Mouse (Mus musculus) right cerebral cortex, adult 18-20 months (tissue): ENCODE measurements around the gene Olfr1097.

Experiments used
- DNase-seq: peaks from one replicate; pipeline ENCODE4 v3.0.0; 2022; ENCODE audit warnings: mixed read lengths

Olfr1097 gene

GRCm38 (mm10) chr2:86892116-86892515, at the start of gene Olfr1097:
Gene Olfr1097, minus strand, starts transcription at chr2:86892216.
- DNase-seq = no peak

- DNase-seq = peak; percentile 12
Measured at GRCm38 (mm10) chr2:86926557-86926956, 34.5 kb upstream of the Olfr1097 start.

GRCm38 (mm10) chr2:86924445-86924844, 32.4 kb upstream of the Olfr1097 start, which contains the start of gene Olfr1098:
Gene Olfr1098, minus strand, starts transcription at chr2:86924545.
- no peak for DNase-seq

GRCm38 (mm10) chr2:86905647-86906046, 13.6 kb upstream of the Olfr1097 start:
- DNase-seq = peak; percentile 10

GRCm38 (mm10) chr2:86874702-86875101, 17.3 kb downstream of the Olfr1097 start, which contains the start of gene Gm13723:
Gene Gm13723, minus strand, starts transcription at chr2:86874802.
- DNase-seq = no peak

- DNase-seq = no peak
Measured at GRCm38 (mm10) chr2:86851596-86851995, 40.4 kb downstream of the Olfr1097 start, which contains the start of gene Olfr1095. Gene Olfr1095, minus strand, starts transcription at chr2:86851696.
